Mouse (Mus musculus) kidney, adult 2 months (tissue): ENCODE results near the gene Haghl. TPM values are rescaled to one million over a fixed set of nuclear protein-coding genes. Genes with fewer than 3 reads are reported as not detected.

Experiments used
- DNase-seq: peaks from one replicate; pipeline ENCODE4 v3.0.0; 2021
- H3K27ac ChIP-seq: fragments of 200-500 bp; 2 replicates; pipeline ENCODE4 v1.5.1; 2012; ENCODE audit warnings: low read depth, low read length, control low read depth, inconsistent platforms; ENCODE audit not compliant: insufficient read depth
- H3K27me3 ChIP-seq: fragments of 200-500 bp; replicated peaks from 2 replicates; pipeline ENCODE4 v1.6.1; 2012; ENCODE audit warnings: mild to moderate bottlenecking, moderate library complexity, low read length, inconsistent platforms; ENCODE audit not compliant: control insufficient read depth, insufficient read depth
- H3K36me3 ChIP-seq: fragments of 200-500 bp; 2 replicates; pipeline ENCODE4 v1.6.1; 2012; ENCODE audit warnings: mild to moderate bottlenecking, moderate library complexity, low read length, inconsistent platforms; ENCODE audit not compliant: control insufficient read depth, insufficient read depth
- H3K4me1 ChIP-seq: fragments of 200-500 bp; 2 replicates; pipeline ENCODE4 v1.6.1; 2011; ENCODE audit warnings: low read length; ENCODE audit not compliant: control insufficient read depth, insufficient read depth
- H3K4me3 ChIP-seq: fragments of 200-500 bp; 2 replicates; pipeline ENCODE4 v1.5.1; 2011; ENCODE audit warnings: mild to moderate bottlenecking, low read depth, low read length, control low read depth; ENCODE audit not compliant: insufficient read depth
- CTCF ChIP-seq: fragments of 200-500 bp; conservative IDR thresholded peaks from 2 replicates; pipeline ENCODE4 v1.5.1; 2011; ENCODE audit warnings: low read depth, mild to moderate bottlenecking, control low read depth, low read length, moderate library complexity, mixed read lengths; ENCODE audit not compliant: insufficient read depth, insufficient read length
- POLR2A ChIP-seq: fragments of 200-500 bp; IDR thresholded peaks from one replicate; pipeline ENCODE4 v1.6.1; 2011; ENCODE audit warnings: low read depth, low read length, control low read depth
- WGBS: fragments of 180-500 bp; shearing (Covaris S2); methylation state at CpG from one replicate; pipeline ENCODE4 v1.1.7; 2018; 5-methylcytosine and 5-hydroxymethylcytosine counted together
- polyA plus RNA-seq: library from polyadenylated mRNA; depleted of rRNA; stranded (reverse); fragments of >200 nt; gene quantifications from 2 replicates; pipeline ENCODE4 v1.2.3, GENCODE M21; 2012; rRNA removed

Haghl gene
- 58.9 and 62.8 TPM in 2 replicates for polyA plus RNA-seq

- WGBS: under 1% methylated on average over 23 of the region's 23 CpGs
- 0 out of 2 replicates have a peak, but pooled peaks have one; percentile 11 for TF ChIP-seq CTCF
- peak; percentile 41 for TF ChIP-seq POLR2A
- peak; percentile 97 for DNase-seq
- Histone ChIP-seq H3K36me3 (no peaks in the 10 kb centered on the region), H3K27me3 (no peaks in the 10 kb centered on the region), H3K4me3 (peak within 1 kb of the TSS; percentile 67), H3K27ac (peak within 1 kb of the TSS; percentile 46), H3K4me1 (no peaks in the 10 kb centered on the region)
These were observed at the start of gene Haghl for GRCm38 (mm10) chr17:25785281-25785745. Gene Haghl, minus strand, starts transcription at chr17:25785673.

DNA sequence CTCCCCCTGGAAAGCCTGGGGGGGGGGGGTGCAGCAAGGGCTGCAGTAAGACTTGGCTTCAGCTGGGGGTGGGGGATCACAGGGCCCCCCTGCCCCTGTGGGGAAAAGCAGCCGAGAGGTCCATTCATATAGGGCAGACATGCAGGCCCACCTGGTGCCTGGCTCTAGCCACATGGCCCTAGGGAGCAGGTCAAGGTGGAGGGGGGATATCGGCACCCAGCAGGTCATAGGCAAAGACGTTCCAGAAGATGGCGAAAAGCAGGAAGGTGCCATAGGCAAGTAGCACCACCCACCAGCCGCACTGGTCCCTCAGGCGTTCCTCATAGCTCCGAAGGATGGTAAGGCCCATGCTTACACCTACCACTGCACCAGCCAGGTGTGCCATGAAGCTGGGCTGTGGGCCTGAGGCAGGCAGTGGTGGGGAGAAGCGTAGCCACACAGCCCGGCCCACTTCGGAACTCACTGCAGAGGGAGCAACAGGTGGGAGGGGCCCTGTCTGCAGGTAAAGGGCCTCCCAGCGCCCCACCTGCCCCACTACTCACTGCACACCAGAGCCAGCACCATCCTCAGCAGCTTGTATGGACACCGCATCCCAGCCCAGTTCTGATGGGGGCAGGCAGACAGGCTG is 49.2 kb upstream of the Haghl start:
- DNase-seq: peak; percentile 12
- Histone ChIP-seq H3K27ac (peak overlapping the region; percentile 8; the same call in 1 of the 2 replicates), H3K4me1 (peaks cover 38% of the 10 kb centered on the region), H3K36me3 (no peaks in the 10 kb centered on the region; the same call in 1 of the 2 replicates), H3K4me3 (peak overlapping the region; percentile 74), H3K27me3 (no peaks in the 10 kb centered on the region)
- WGBS: 41% methylated on average over 12 of the region's 12 CpGs
- no peak for TF ChIP-seq POLR2A
- no peak for TF ChIP-seq CTCF

GRCm38 (mm10) chr17:25833961-25834594 is 48.6 kb upstream of the Haghl start:
- TF ChIP-seq CTCF: no peak
- TF ChIP-seq POLR2A: no peak
- Histone ChIP-seq H3K4me3 (peak overlapping the region; percentile 74), H3K4me1 (peaks cover 38% of the 10 kb centered on the region), H3K27ac (peak overlapping the region; percentile 99), H3K27me3 (no peaks in the 10 kb centered on the region), H3K36me3 (no peaks in the 10 kb centered on the region; the same call in 1 of the 2 replicates)
- 11% methylated on average over 6 of the region's 6 CpGs for WGBS
- DNase-seq: peak; percentile 91

DNA sequence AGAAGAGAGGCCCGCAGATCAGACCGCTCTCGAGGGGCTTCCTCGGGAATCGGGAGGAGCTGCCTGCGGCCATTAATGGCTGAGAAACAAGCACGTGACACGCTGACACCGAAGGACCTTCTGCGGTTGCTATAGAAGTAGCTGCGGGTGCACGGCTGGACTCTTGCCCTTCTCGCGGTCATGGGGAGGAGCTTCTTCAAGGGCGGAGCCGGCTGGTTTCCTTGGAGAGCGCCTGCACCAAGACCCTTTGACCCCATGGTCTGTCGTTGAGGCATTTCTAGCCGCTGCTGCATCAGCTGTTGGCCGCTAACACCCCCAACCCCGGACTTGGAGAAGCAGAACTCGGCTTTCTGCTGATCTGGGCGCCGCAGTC is 47.8 kb upstream of the Haghl start, which contains the start of gene Stub1:
Stub1 (minus strand) TSS at position 114 of the 373 bp plus-strand sequence.
- Histone ChIP-seq H3K27me3 (no peaks in the 10 kb centered on the region), H3K27ac (peak within 1 kb of the TSS; percentile 99), H3K36me3 (no peaks in the 10 kb centered on the region), H3K4me3 (peak within 1 kb of the TSS; percentile 76), H3K4me1 (peaks cover 37% of the 10 kb centered on the region)
- under 1% methylated on average over 24 of the region's 24 CpGs for WGBS
- TF ChIP-seq POLR2A (peak; percentile 69), CTCF (no peak)
- DNase-seq: peak; percentile 98

- TF ChIP-seq POLR2A: peak; percentile 27
- no peak for TF ChIP-seq CTCF
- peak overlapping the region; percentile 99 for H3K27ac ChIP-seq
- peak overlapping the region; percentile 76 for H3K4me3 ChIP-seq
- H3K36me3 ChIP-seq: no peaks in the 10 kb centered on the region
- H3K4me1 ChIP-seq: peaks cover 34% of the 10 kb centered on the region
- peak; percentile 100 for DNase-seq
- WGBS: under 1% methylated on average over 76 of the region's 77 CpGs
- H3K27me3 ChIP-seq: no peaks in the 10 kb centered on the region
These were observed 47.2 kb upstream of the Haghl start for GRCm38 (mm10) chr17:25832436-25833290.

DNA sequence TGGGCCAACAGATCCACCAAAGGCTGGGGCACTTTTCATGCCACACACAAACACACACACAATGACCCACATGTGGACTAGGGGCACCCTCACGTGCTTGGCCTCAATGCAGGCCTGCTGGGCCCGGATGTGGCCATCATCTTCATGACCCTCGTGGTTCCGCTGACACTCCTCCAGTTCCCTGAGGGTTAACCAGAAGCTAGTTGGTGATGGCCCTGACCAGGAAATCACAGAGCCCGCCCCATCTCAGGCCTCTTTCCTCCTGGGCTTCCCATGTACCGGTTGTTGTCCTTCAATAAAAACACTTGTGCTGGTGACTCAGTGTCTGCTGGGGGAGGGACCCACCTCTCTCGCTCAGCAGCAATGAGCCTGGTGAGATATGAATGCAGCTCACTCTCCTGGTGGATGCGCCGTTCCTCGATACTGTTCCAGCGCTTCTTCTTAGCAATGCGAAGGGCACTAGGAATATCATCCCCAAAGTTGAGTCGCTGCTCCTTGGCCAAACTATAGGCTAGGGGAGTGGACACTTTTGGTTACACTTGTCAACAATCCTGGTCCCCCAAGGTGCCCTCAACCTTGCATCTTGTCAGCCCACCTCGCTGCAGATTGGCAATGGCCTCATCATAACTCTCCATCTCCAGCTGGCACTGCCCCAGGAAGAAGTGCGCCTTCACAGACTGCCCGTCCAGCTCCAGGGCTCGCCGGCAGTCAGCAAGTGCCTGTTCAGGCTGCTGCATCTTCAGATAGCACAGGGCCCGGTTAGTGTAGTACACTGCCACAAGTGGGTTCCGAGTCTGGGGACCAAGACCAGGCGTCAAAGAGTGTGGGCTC is 46.2 kb upstream of the Haghl start:
- no peak for TF ChIP-seq POLR2A
- no peak for TF ChIP-seq CTCF
- peaks cover 34% of the 10 kb centered on the region for H3K4me1 ChIP-seq

More for the DNA sequence above, 46.2 kb upstream of the Haghl start:
- Histone ChIP-seq H3K27ac (no peak overlapping the region), H3K36me3 (no peaks in the 10 kb centered on the region), H3K27me3 (no peaks in the 10 kb centered on the region), H3K4me3 (peak overlapping the region; percentile 76)
- 37% methylated on average over 21 of the region's 21 CpGs for WGBS
- DNase-seq: peak; percentile 49
